Mouse (Mus musculus): ENCODE measurements around the gene St6galnac4.

Gene St6galnac4

GRCm38 (mm10) chr2:32572196-32572595 is 14.7 kb upstream of the St6galnac4 start:
- DNase-seq: no peak

- no peak for DNase-seq
Observed at GRCm38 (mm10) chr2:32574497-32574896, 12.4 kb upstream of the St6galnac4 start, which contains the start of gene Pip5kl1. Gene Pip5kl1 (plus strand): TSS chr2:32574797.

GRCm38 (mm10) chr2:32574901-32575585 is 11.9 kb upstream of the St6galnac4 start:
- peak; percentile 47 to 49 for DNase-seq

- DNase-seq: no peak
Observed at GRCm38 (mm10) chr2:32575586-32576160, 11.2 kb upstream of the St6galnac4 start, which contains the start of gene 9430097D07Rik. Gene 9430097D07Rik (minus strand): TSS chr2:32575684.

- DNase-seq: no peak
Observed at GRCm38 (mm10) chr2:32576532-32576931, 10.4 kb upstream of the St6galnac4 start.

GRCm38 (mm10) chr2:32578146-32579046 is 8.5 kb upstream of the St6galnac4 start:
- DNase-seq: peak; percentile 56 to 78

GRCm38 (mm10) chr2:32581450-32582095 is 5.3 kb upstream of the St6galnac4 start:
- peak; percentile 72 for DNase-seq

- peak; percentile 79 to 84 for DNase-seq
Observed at GRCm38 (mm10) chr2:32582830-32583799, 3.8 kb upstream of the St6galnac4 start.

- no peak for DNase-seq
Observed at GRCm38 (mm10) chr2:32585149-32585714, 1.7 kb upstream of the St6galnac4 start.

- peak in 1 of 2 experiments; percentile 51 for DNase-seq
Observed at GRCm38 (mm10) chr2:32587731-32588321, 931 bp downstream of the St6galnac4 start.

GRCm38 (mm10) chr2:32589213-32589795 is 2.4 kb downstream of the St6galnac4 start:
- no peak for DNase-seq

- no peak for DNase-seq
Observed at GRCm38 (mm10) chr2:32590224-32590623, 3.3 kb downstream of the St6galnac4 start.

- DNase-seq: no peak
Observed at GRCm38 (mm10) chr2:32591249-32591648, 4.4 kb downstream of the St6galnac4 start.

GRCm38 (mm10) chr2:32596725-32597124 is 9.8 kb downstream of the St6galnac4 start:
- no peak for DNase-seq

GRCm38 (mm10) chr2:32597248-32597647 is 10.4 kb downstream of the St6galnac4 start:
- peak in 1 of 2 experiments; percentile 13 for DNase-seq

- no peak for DNase-seq
Observed at GRCm38 (mm10) chr2:32597699-32598098, 10.8 kb downstream of the St6galnac4 start.

GRCm38 (mm10) chr2:32598506-32598905 is 11.6 kb downstream of the St6galnac4 start:
- peak in 1 of 2 experiments; percentile 30 for DNase-seq

GRCm38 (mm10) chr2:32599409-32599808 is 12.5 kb downstream of the St6galnac4 start, which contains the start of gene St6galnac6:
Gene St6galnac6 (plus strand): TSS chr2:32599709.
- DNase-seq: no peak

GRCm38 (mm10) chr2:32601417-32602065 is 14.6 kb downstream of the St6galnac4 start:
- peak; percentile 59 to 72 for DNase-seq
